ENCODE assay signal across 19 mouse cellular contexts in the genomic region with DNA sequence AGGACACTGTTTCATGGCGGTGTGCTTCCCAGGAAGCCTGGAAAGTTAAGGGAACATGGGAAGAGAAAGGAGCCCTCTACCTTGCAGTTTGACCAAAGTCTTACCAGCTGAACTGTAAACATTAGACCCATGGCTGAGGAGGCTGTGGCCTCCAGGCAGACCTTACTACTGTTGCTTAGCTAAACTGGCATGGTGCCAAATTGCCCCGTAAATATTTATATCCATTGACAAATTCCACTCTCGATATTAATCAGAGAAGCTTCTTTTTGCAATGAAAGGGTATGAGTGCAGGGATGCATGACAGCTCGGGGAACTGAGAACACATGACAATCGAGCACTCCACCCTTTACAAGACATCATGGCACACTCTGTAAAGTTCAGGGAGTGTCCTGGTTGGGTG. TPM values are rescaled to one million over a fixed set of nuclear protein-coding genes. Genes with fewer than 3 reads are reported as not detected.
"Had no signal": no experiment of that assay in that cellular context is flagged by ENCODE, and none has a peak within 500 bp of the region (broad histone marks: within the 10 kb centered on the region; RNA-seq: fewer than 3 reads in every experiment).

No protein-coding gene starts in this region.

- H3K9ac ChIP-seq: liver, embryonic 13.5 days; liver, embryonic 15.5 days; liver, postnatal 0 days; midbrain, embryonic 12.5 days; neural tube, embryonic 13.5 days; neural tube, embryonic 15.5 days had no signal

- H3K4me3 ChIP-seq: liver, embryonic 13.5 days; liver, embryonic 15.5 days; midbrain, embryonic 10.5 days; midbrain, embryonic 12.5 days; myocyte; neural tube, embryonic 13.5 days; neural tube, embryonic 15.5 days had no signal

- H3K4me2 ChIP-seq: liver, embryonic 11.5 days; liver, embryonic 13.5 days; liver, embryonic 15.5 days; midbrain, embryonic 12.5 days; neural tube, embryonic 13.5 days; neural tube, embryonic 15.5 days had no signal

- H3K4me1 ChIP-seq: liver, embryonic 13.5 days; liver, embryonic 15.5 days; midbrain, embryonic 12.5 days; neural tube, embryonic 13.5 days; neural tube, embryonic 15.5 days had no signal

- H3K36me3 ChIP-seq: liver, embryonic 13.5 days; liver, embryonic 15.5 days; midbrain, embryonic 10.5 days; midbrain, embryonic 12.5 days; neural tube, embryonic 13.5 days; neural tube, embryonic 15.5 days had no signal

- DNase-seq: liver, embryonic 13.5 days; liver, postnatal 0 days; midbrain, embryonic 14.5 days; retina, postnatal 1 day; right cerebral cortex, adult 18-20 months; right cerebral cortex, postnatal 25 days; right cerebral cortex, postnatal 4 days; spleen, adult 18-20 months; thymus, adult 18-20 months; thymus, postnatal 14 days; thymus, postnatal 36 days had no signal

- H3K27me3 ChIP-seq: liver, embryonic 13.5 days; liver, embryonic 15.5 days; midbrain, embryonic 12.5 days; neural tube, embryonic 13.5 days; neural tube, embryonic 15.5 days had no signal

- H3K9me3 ChIP-seq: liver, embryonic 13.5 days; liver, embryonic 15.5 days; midbrain, embryonic 10.5 days; midbrain, embryonic 12.5 days; neural tube, embryonic 13.5 days; neural tube, embryonic 15.5 days had no signal

- ATAC-seq: liver, postnatal 0 days; midbrain, embryonic 16.5 days had no signal

- H3K27ac ChIP-seq: liver, embryonic 13.5 days; liver, embryonic 15.5 days; midbrain, embryonic 10.5 days; midbrain, embryonic 12.5 days; neural tube, embryonic 13.5 days; neural tube, embryonic 15.5 days had no signal

RNA-seq across cellular contexts. Expression of a gene that starts 45.3 kb away (rescaled TPM):
- polyA plus RNA-seq: myocyte had no signal
